Mouse (Mus musculus): ENCODE data around the gene Gm16181.

Gm16181 gene

DNA sequence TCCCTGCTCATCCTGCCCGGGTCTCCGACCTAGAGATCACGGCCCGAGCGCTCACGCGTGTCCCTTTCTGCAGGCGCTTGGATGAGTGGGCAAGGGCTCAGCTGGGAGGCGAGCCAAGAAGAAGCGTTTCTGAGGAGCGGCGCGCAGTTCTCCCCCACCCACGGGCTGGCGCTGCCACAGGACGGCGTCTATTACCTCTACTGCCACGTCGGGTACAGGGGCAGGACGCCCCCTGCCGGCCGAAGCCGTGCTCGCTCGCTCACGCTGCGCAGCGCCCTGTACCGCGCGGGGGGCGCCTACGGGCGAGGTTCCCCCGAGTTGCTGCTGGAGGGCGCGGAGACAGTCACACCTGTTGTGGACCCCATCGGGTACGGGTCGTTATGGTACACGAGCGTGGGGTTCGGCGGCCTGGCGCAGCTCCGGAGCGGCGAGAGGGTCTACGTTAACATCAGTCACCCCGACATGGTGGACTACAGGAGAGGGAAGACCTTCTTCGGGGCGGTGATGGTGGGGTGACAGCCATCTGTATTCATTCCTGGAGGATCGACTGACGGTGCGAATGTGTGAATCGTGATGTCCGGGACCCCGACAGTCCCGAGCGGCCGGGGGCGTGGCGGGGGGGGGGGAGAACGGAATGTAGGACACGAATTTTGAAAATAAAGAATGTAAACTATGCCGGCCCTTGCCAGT, 24.9 kb upstream of the Gm16181 start:
- DNase-seq (ENCODE audit: low read depth, low spot score), result peak; percentile 45

DNA sequence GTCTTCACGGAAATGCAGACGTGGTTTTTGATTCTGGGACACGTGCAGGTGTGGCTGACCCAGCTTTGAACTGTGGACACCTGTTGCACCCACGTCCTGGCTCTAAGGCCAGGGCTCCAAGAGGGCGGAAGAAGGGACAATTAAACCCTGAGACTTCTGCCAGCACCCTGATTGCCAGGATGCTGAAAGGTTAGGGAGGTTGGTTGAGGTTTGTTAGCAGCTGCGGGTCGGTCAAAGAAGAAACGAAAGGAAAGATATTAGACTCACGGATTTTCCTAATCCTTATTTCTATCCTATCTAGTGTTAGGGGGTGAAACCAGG, 24.4 kb upstream of the Gm16181 start:
- DNase-seq (ENCODE audit: low read depth, low spot score), result no peak

DNA sequence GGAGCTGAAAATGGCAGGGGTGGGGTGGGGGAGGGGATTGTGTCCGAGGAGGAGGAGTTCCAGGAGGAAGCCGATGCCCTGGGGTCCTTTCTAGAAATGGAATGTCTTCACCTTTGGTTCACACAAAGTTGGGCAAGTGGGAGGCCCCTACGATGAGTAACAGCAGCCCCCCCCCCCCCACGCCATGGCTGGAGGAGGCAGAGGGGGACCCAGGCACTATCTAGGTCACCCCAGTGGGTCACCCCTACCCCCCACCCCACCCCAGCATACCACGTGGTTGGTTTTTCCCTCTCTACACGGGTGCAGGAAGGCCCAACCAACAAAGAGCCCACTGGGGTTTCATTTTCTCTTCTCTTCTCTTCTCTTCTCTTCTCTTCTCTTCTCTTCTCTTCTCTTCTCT, 23.5 kb upstream of the Gm16181 start:
- no peak for DNase-seq (ENCODE audit: low read depth, low spot score)

DNA sequence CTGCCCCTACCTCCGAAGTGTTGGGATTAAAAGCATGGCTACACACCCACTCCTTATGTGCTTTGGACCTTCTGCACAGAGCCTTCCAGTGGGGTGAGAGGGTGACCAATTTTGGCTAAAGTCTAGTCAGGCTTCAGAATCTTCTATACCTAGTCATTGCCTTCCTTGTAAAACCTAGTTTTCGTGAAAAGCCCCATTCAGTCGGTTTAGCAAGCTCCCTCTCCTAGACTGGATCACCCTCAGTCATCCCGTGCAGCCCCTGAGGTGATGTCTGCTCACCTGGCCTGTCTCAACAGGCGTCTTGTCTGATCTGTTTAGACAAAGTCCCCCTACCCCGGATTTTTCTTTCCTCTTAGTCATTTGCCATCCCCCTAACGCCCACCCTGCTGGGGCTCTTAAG, 22.6 kb upstream of the Gm16181 start:
- DNase-seq (ENCODE audit: low read depth, low spot score), result no peak

DNA sequence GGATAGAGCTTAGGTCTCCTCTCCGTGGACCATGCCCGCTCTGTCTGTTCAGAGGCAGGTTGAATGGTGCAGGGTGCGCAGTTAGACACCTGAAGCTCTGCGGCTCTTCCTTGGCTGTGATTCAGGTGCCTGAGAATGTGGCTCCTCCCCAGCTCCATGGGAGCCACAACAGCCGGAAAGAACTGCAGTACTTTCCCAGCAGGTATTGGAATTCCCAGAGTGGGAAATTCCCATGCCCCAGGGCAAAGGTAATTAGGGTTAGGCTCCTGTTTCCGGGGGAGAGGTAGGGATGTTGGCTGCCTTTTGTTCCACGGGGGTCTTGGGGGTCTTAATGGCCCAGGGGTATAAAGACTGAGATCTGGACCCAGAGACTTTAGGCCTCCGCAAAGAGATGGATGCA, 21.7 kb upstream of the Gm16181 start:
- DNase-seq (ENCODE audit: low read depth, low spot score), result no peak

DNA sequence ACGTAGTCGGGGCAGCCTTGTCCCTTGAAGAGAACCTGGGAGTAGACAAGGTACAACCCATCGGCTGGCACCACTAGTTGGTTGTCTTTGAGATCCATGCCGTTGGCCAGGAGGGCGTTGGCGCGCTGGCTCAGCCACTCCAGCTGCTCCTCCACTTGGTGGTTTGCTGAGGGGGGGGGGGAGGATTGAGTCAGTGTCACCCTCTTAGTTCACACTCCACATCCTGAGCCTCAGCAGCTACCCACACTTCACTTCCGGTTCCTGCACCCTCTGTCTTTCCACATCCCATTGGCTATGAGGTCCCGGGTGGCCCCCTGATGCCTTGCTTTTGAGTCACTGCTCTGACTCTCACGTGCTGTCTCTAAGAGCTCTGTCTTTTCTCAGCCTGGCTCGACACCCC, 20.2 kb upstream of the Gm16181 start:
- no peak for DNase-seq (ENCODE audit: low read depth, low spot score)

DNA sequence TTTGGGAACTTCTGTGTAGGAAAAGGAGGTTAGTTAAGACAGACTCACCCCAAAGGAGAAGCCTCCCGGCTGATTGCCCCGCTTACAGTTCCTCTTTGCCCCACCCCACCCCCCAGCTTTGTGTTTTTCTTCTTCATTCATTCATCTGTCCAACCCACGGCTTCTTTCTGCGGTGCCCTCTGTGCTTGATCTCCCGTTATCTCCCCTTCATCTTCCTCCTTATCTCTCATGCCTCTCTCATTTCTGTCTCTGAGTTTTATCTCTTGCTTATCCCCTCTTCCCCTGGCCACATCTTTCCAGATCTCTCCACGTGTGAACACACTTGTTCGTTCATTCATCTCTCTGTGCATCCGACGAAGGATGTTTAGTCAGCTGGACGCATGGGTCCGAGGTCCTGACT, 19.5 kb upstream of the Gm16181 start:
- DNase-seq (ENCODE audit: low read depth, low spot score), result no peak

DNA sequence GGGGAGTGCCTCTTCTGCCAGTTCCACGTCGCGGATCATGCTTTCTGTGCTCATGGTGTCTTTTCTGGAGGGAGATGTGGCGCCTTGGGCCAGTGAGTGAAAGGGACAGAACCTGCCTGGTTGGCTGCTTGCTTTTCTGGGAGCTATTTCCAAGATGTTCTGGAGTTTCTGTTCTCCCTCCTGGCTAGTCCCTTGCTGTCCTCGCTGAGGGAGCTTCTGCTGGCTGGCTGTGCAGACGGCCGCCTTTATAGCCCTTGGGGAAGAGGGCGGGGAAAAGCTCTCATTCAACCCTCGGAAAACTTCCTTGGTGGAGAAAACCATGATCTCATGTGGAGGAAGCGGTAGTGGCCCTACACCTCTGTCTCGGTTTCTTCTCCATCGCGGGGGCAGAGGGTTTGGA, 18.8 kb upstream of the Gm16181 start, which contains the start of gene Tnf:
Gene Tnf, minus strand, starts transcription at position 221 of the 400 bp plus-strand sequence.
- DNase-seq (ENCODE audit: low read depth, low spot score), result no peak

DNA sequence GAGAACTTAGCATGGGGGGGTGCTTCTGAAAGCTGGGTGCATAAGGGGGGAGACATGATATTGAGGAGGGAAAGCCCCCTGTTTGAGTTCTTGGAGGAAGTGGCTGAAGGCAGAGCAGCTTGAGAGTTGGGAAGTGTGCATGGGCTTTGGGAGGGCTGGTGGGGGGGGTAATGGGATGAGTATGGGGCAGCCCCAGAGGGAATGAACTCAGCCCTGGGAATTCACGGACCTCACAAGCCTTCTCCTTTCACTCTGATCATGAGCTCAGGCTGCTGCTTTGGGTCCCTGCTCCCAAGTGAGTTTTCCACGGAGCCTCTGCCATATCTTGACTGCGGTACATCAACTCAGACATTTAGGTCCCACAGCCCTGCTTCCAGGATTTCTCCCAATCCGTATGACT, 18.2 kb upstream of the Gm16181 start:
- no peak for DNase-seq (ENCODE audit: low read depth, low spot score)

DNA sequence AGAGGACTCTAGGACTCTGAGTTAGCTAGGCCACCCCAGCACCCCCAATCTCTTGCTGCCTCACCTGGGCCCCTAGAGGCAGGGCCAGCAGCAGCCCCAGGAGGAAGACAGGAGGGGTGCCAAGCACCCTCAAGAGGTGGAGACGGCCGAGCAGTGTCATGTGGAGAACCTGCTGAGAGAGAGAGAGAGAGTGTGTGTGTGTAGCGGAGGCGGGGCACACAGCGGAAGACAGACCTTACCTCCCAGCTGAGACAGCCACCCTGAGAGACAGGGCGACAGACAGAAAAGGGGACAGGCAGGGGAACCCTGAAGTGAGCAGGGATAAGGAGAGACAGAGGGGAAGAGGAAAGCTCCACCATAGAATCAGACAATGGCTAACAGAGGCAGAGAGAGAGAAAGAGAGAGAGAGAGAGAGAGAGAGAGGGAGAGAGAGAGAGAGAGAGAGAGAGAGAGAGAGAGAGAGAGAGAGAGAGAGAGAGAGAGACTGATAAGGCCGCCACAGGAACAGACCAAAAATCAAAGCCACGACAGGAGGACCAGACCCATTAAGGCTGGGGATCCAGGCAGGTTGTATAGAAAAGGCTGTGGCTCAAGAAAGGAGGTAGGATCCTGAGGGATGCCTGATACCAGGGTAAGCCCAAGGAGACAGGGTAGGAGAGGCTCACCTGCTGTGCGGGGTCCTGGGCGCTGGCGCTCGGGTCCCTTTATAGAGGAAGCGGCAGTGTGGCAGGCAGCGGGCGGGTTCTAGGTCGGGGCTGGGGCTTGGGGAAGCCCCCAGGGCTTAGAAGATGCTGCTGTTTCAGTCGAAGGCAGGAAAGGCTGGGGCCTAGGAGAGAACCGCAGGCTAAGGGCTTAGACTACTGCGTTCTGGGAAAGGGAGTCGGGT, 15.9 kb upstream of the Gm16181 start, which contains the start of gene Lta:
Gene Lta, minus strand, starts transcription at position 858 of the 886 bp plus-strand sequence.
- no peak for DNase-seq (ENCODE audit: low read depth, low spot score)

DNA sequence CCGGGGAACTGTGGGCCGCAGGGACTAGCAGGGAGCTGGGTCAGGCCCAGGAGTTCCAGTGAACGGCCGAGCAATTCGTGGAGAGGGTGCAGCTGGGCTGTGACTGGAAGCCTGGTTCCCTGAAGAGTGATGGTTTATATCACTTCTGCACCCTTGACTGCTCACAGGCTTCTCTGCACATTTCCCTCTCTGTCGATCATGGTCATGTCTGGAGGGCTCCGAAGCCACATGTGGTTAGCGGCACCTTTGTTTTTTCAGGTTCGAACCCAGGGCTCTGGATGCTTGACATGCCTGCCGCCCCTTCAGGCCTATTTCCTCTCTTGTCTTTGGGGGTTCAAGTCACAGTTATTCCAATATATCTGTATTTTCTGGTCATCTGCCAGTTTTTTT, 15.3 kb upstream of the Gm16181 start:
- DNase-seq (ENCODE audit: low read depth, low spot score), result no peak

DNA sequence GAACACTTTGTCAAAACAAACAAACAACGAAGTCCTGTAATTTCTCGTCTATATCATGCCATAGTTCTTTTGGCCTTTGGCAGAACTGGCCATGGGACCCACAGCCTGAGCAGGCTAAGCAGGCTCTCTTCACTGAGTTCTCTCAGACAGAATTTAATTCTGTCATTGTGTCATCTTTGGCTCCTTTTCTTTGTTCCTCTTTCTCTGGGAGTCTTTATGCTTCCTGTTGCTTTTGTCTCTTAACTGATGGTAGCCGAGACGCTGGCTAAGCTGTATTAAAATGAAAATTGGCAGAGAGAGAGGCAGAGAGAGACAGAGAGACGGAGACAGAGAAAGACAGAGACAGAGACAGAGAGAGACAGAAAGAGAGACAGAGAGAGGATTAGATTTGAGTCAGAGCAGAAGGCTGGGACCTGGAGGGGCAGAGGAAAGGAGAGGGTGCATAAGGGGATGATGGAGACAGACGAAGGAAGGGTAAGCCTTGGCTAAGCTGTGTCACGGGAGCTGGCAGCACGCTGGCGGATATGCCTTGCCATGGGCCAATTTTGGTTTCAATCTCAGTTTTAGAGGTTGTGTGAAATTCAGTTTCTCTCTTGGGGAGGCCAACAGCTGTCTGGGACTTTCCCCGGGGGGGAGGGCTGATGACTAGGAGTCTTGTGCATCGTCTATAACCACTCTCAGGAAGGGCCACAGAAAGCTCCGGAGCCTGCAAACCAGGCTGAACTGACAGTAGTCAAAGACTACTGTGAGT, 10.7 kb upstream of the Gm16181 start:
- DNase-seq (ENCODE audit: low read depth, low spot score), result no peak

DNA sequence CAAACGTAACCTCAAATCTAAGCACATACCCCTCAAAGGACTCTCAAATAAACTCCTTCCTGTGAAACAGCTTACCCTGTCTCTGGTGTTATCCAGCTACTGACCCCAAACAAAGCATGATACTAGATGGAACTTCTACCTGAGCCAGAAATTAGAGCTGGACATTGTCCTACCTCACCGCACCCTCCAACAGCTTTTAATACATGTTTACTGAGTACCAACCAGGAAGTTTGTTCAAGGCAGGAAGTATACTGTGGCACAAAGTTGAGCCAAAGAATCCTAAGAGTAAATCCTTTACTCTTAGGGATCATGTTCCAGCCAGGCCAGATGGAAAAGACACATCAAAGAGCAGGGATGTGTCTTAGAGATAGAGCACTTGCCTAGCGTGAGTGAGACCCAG, 10.0 kb upstream of the Gm16181 start:
- DNase-seq (ENCODE audit: low read depth, low spot score), result no peak

DNA sequence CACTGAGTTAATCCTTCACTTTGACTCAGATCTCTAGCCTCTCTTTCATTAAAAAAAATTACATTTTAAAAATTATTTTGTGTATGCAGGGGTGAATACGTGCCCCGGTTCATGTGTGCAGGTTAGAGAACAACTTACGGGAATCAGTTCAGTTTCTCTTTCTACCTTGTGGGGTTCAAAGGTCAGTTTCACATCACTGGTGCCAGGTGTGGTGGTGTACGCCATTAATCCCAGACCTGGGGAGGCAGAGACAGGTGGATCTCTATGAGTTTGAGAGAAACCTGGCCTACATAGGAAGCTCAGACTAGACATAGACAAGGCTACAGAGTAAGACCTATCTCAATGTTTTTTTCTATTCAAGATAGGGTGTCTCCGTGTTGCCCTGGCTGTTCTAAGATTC, 7.6 kb upstream of the Gm16181 start:
- no peak for DNase-seq (ENCODE audit: low read depth, low spot score)

DNA sequence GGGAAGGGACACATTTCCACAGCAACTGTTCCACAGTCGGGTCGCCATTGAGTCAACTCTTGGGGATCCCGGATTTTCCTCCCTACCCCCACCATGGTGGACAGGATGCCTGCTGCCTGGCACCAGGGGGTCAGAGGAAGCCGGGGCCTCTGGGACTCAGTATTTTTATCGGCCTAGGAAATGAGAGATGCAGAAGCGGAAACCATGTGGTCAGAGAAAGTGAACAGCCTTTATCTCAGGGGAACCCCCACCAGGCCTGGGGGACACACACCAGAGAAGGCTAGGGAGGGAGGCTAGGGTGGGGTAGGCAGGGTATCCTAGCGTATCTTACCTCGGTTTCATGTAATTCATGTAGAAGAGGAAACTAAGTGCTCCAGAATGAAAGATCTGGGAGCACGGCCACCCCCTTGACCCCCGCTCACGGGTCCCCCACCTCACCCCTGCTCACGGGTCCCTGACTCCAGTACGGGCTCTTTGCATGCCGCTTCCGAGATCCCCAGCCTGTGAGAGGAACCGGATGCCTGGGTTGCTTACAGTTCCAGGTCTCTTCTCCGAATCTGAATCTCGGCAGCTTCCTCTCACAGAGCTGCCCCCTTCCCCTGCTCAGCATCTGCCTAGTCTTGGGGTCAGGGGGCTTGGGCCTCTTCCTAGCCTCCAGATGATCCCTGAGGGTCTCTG, 2.0 kb upstream of the Gm16181 start:
- no peak for DNase-seq (ENCODE audit: low read depth, low spot score)

DNA sequence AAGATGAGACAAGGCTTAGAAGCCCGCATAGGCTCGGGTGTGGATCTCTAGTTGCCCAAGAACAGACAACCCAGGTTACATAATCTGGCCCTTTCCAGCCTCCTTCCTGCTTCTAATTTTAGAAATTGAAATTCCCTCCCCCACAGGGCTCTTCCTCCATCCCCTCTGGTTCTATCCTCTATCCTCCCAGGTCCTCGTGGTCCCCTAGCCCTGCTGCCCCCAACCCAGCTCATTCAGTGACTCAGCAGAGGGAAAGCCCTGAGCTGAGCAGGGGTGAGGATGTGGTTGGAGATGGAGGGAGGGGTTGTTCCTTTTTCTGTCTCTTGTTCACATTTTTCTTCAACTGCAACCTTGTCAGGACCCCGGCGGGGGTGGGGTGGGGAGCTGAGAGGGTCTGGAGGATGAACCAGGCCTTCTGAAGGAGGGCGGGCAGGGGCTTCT, 1.0 kb upstream of the Gm16181 start:
- DNase-seq (ENCODE audit: low read depth, low spot score), result no peak

DNA sequence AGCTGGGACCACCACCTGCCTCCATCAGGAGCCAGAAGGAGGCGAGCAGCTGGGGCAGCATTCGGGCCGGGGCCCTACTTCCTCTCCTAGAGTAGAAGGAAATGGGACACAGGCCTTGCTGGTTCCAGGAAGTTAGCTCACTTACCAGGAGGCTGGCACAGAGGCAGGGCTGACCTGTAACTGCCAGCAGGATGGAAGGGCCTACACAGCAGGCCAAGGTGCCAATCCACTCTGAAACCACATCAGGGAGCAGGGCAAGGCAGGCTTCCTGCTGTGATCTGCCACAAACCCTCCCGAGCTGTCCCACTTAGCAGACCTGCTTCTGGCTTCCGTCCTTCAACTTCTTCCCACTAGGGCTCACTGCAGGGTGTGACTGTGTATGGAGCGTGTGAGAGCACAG, 1.7 kb downstream of the Gm16181 start:
- no peak for DNase-seq (ENCODE audit: low read depth, low spot score)

DNA sequence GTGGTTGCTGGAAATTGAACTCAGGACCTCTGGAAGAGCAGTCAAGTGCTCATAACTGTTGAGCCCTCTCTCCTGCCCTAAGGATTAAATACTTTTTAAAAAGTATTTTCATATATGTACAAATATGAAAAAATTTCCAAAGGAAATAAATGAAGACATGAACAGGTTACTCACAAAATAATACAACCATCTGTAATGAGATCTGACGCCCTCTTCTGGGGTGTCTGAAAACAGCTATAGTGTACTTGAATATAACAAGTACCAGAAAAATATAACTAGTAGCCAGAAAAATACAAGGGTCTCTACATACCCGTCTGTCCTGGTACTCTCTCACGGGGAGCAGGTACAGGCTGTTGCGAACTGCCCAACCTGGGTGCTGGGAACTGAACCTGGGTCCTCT, 4.0 kb downstream of the Gm16181 start:
- DNase-seq (ENCODE audit: low read depth, low spot score), result no peak

DNA sequence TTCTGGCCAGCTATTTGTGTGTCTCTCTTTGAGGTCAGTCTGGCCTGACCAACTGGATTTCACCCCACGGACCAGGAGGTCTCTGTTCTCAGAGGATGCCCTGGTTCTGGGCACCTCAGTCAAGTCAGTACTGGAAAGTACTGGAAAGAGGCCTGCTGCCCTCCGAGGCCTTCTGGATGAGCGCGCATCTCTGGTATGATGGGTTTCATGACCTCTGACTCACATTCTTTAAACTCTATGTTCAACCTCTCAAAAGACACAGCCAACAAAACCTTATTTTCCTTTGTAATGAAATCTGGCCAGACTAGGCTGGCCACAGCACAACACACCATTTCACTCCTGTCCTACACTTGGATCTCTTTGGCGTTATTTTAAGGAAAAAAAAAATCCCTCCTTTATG, 4.8 kb downstream of the Gm16181 start:
- DNase-seq (ENCODE audit: low read depth, low spot score), result no peak

DNA sequence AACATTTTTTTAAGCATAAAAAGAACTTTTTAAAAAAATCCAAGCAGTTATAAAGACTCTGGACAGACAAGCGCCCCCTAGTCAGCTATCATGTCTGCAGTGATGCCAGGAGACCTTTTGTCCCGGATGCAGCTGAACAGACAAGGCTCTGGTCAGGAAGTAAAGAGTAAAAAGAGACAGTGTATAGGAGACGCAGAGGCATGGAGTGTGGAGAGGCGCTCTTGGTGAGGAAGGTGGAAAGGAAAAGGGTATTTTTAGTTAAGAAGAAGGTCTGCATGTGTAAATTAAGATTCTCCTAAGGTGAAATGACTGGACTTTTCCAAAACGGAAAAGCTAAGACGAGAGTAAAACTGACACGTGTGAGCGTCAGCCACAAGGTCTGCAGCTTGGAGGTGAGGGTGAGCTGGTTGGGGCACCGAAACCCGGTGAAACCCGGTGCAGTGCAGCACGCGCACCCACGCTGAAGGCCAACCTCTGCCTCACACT, 6.0 kb downstream of the Gm16181 start:
- no peak for DNase-seq (ENCODE audit: low read depth, low spot score)

DNA sequence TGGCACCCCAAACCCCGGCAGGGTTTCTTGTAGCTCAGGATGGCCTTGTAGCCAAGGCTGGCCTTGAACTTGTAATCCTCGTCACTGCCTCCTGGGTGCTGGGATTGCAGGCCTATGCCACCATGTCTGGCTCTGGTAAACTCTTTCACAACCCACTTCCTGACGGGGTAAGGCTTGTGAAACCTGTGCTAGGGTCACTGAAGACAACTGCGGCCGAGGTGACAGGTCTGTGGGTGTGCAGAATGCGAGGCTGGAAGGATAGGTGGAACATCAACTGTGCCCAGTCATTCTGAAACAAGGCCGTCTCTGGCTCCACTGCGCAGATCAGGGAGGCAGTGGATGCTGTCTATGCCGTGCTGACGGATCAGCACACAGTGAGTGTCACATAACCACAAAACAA, 10.4 kb downstream of the Gm16181 start:
- no peak for DNase-seq (ENCODE audit: low read depth, low spot score)

DNA sequence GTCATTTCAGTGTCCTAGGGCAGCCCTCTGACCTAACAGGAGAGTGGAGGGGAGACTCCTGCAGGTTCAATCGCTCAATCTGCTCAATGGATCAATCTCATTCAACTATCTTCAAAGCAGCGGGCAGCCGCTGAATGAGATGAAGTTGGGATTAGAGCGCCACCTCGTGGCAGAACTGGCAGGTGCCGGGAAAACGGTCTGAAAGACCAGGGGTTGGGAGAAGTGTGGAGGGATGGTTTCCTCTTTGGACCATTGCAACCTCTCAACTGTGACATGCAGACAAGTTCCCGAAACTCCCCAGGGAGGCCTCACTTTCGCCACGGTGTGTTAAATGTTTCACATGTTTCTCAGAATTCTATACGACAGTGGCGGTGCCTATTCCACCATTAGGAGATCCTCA, 11.4 kb downstream of the Gm16181 start:
- DNase-seq (ENCODE audit: low read depth, low spot score), result peak; percentile 69
